Mouse (Mus musculus): ENCODE measurements at regions not wholly inside any gene's neighbourhood (a gene's known extent, or its start where the extent isn't known, plus 50 kb on each side); places are given as distances from the start of the nearest gene placed in this dataset.
A peak's percentile ranks its signal among the peaks of the same experiment; 100 is the strongest.

DNA sequence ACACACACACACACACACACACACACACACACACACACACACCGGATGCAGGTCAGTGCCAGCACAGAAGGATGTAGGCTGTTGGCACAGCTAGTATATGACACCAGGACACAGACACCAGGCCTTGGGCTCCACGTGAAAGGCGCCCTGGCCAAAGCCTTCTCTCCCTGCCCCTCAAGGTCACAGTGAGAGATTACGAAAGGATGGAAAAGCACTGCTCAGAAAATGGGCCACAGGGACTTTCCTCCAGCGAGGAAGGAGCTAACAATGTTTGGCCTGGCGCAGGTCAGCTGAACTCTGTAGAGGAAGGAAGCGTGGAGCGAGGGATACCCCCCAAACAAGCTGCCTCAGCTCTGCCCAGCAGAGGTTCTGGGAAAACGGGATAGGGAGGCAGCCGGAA, 161.0 kb downstream of the Ly86 start:
- TF ChIP-seq CTCF (IDR thresholded peaks at IDR 0.05; ENCODE audit: borderline replicate concordance, insufficient read depth, low read depth, low read length): no peak
- TF ChIP-seq POLR2A (IDR thresholded peaks at IDR 0.05; ENCODE audit: borderline replicate concordance, insufficient read depth, low read length): no peak
- Histone ChIP-seq H3K4me3 (replicated peaks; ENCODE audit: insufficient read depth, low read depth, low read length) (no peak overlapping the region), H3K27ac (ENCODE audit: insufficient read depth, low read length) (no peak overlapping the region), H3K27me3 (ENCODE audit: control insufficient read depth, insufficient read depth, low read length) (no peaks in the 10 kb centered on the region), H3K4me1 (ENCODE audit: control insufficient read depth, insufficient read depth, low read length) (peaks cover 8% of the 10 kb centered on the region)
- DNase-seq: peak in 1 of 2 experiments; percentile 22
- WGBS: 50% methylated on average over 10 of the region's 10 CpGs

DNA sequence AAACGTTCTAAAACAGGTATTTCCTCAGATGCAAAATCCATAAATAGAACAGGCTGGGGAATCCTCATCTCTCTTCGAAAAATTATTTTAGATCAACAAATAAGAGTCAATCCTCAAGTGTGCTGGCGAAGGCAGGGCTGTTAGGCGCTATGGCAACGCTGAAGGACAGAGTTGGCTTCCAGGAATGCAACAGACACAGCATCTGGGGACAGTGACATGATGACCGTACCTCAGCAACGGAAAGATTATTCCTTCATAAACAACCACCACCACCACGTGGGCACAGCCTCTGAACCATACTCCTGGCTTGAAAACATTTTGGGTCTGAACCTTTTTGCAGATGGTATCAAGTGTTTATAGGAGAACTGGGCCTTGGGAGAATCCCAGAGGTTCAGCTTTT, 161.7 kb downstream of the Ly86 start:
- H3K4me3 ChIP-seq (replicated peaks; ENCODE audit: insufficient read depth, low read depth, low read length): no peak overlapping the region
- H3K27ac ChIP-seq (ENCODE audit: insufficient read depth, low read length): no peak overlapping the region
- TF ChIP-seq POLR2A (IDR thresholded peaks at IDR 0.05; ENCODE audit: borderline replicate concordance, insufficient read depth, low read length) (no peak), CTCF (IDR thresholded peaks at IDR 0.05; ENCODE audit: borderline replicate concordance, insufficient read depth, low read depth, low read length) (no peak)
- no peak for DNase-seq
- no peaks in the 10 kb centered on the region for H3K27me3 ChIP-seq (ENCODE audit: control insufficient read depth, insufficient read depth, low read length)
- H3K4me1 ChIP-seq (ENCODE audit: control insufficient read depth, insufficient read depth, low read length): peaks cover 8% of the 10 kb centered on the region
- 65% methylated on average over 8 of the region's 8 CpGs for WGBS

DNA sequence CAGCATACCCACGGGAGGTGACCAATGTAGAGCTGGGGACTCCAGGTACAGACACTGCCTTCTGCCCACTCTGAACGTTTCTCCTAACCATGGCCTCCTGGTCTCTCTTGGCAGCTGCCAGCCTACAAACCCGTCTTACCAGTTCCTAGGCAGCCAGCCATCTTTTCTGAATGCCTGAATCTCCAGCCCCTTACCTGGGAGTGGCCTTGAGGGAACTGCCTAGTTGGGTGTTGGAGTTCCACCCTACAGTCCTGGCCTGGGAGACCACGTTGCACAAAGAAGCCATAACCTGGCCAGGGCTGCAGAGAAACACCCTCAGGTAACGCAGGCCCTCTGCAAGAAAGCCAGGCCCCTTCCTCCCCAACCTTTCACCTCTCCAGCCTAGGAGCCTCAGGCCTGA, 162.1 kb downstream of the Ly86 start:
- Histone ChIP-seq H3K27ac (ENCODE audit: insufficient read depth, low read length) (no peak overlapping the region), H3K4me1 (ENCODE audit: control insufficient read depth, insufficient read depth, low read length) (peaks cover 8% of the 10 kb centered on the region), H3K4me3 (replicated peaks; ENCODE audit: insufficient read depth, low read depth, low read length) (no peak overlapping the region), H3K27me3 (ENCODE audit: control insufficient read depth, insufficient read depth, low read length) (no peaks in the 10 kb centered on the region)
- DNase-seq: no peak
- TF ChIP-seq POLR2A (IDR thresholded peaks at IDR 0.05; ENCODE audit: borderline replicate concordance, insufficient read depth, low read length) (no peak), CTCF (IDR thresholded peaks at IDR 0.05; ENCODE audit: borderline replicate concordance, insufficient read depth, low read depth, low read length) (no peak)
- WGBS: 58% methylated on average over 5 of the region's 5 CpGs

DNA sequence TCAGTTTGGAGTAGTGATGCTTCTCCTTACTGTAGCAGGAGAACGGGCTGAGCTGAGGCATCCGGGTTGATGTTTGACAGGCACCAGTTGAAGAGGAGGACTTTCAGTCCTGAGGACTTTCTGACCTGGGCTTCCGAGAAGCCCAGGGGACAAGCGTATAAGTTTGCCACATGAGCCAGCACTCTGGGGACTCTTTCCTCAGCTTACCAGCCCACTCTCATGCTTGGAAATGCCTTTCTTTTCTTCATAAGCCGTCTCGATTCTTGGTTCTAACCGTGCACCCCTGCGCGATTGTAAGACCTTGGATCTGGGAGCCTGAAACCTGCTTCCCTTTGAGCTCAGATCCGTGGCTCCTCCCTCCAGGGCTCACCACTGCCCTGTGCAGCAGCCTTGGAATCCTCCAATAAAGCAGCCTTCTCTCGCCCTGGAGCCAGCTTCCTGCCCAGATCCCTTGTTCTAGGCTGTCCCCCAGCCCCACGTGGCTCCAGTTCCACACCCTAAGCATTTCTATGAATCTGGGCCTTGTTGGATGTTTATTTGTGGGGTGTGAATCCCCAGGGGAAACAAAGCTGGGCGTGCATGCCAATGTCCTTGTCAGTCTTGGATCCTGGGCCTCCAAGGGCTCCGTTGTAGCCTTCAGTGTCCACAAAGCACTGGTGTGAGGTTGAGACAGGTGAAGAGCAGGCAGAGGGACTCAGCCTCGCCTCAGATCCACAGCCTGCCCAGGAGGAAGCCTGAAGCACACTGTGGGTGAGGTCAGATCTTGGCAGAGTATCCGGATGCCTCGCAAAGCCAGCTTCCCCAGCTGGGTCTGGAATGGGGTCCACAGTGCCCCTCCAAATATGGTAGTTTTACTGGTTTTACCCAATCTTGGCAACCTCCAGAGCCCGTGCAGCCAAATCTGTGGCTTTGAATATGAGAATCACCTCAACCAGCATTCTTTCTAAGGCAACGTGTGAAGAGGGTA, 163.7 kb downstream of the Ly86 start:
- 39% methylated on average over 19 of the region's 19 CpGs for WGBS
- H3K27ac ChIP-seq (ENCODE audit: insufficient read depth, low read length): no peak overlapping the region
- DNase-seq: no peak

DNA sequence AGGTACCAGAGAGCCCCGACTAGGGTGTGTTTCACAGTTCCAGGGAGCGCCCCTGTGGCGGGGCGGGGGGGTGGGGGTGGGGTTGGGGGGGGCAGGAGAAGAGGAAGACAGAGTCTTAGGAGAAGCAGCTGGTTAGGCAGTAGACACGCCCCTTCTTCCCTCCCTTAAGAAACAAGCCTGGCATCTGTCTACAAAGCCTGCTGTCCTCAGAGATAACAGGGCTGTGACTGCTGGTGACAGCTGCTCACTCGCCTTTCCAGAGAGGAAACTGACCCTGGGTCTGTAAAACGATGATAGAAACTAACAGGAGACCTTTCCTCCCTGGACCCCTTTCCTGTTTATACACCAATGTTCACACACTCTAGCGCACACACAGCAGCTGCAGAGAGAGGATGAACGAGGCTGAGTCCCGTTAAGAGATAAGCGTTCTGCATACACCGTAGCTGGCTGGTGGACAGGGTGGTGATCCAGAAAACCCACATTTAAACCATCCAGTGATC, 164.4 kb downstream of the Ly86 start:
- no peak for DNase-seq
- TF ChIP-seq POLR2A (IDR thresholded peaks at IDR 0.05; ENCODE audit: borderline replicate concordance, insufficient read depth, low read length) (no peak), CTCF (IDR thresholded peaks at IDR 0.05; ENCODE audit: borderline replicate concordance, insufficient read depth, low read depth, low read length) (no peak)
- Histone ChIP-seq H3K27me3 (ENCODE audit: control insufficient read depth, insufficient read depth, low read length) (no peaks in the 10 kb centered on the region), H3K4me3 (replicated peaks; ENCODE audit: insufficient read depth, low read depth, low read length) (no peak overlapping the region), H3K4me1 (ENCODE audit: control insufficient read depth, insufficient read depth, low read length) (peaks cover 8% of the 10 kb centered on the region), H3K27ac (ENCODE audit: insufficient read depth, low read length) (no peak overlapping the region)
- WGBS: 19% methylated on average over 12 of the region's 12 CpGs

More for the DNA sequence above, 163.7 kb downstream of the Ly86 start:
- Histone ChIP-seq H3K4me1 (ENCODE audit: control insufficient read depth, insufficient read depth, low read length) (peaks cover 8% of the 10 kb centered on the region), H3K4me3 (replicated peaks; ENCODE audit: insufficient read depth, low read depth, low read length) (no peak overlapping the region), H3K27me3 (ENCODE audit: control insufficient read depth, insufficient read depth, low read length) (no peaks in the 10 kb centered on the region)
- no peak for TF ChIP-seq CTCF (IDR thresholded peaks at IDR 0.05; ENCODE audit: borderline replicate concordance, insufficient read depth, low read depth, low read length)
- no peak for TF ChIP-seq POLR2A (IDR thresholded peaks at IDR 0.05; ENCODE audit: borderline replicate concordance, insufficient read depth, low read length)

DNA sequence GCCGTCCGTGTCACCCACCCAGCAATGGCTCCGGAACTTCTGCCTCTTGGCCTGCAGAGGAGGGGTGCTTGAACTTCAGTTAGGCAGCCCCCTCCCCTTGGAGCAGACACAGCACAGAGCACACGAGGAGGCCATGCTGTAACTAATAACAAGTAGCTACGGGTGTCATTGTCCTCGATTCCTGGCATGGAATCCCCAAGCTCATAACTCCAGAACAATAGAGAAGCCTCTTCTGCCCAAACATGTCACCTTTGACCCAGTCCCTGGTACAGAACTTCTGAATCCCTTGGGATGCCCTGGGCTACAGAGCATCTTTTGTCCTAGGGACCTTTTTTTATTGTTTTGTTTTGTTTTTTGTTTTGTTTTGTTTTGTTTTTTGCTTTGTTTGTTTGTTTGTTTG, 165.5 kb downstream of the Ly86 start:
- WGBS: 72% methylated on average over 6 of the region's 6 CpGs
- Histone ChIP-seq H3K27ac (ENCODE audit: insufficient read depth, low read length) (no peak overlapping the region), H3K27me3 (ENCODE audit: control insufficient read depth, insufficient read depth, low read length) (no peaks in the 10 kb centered on the region), H3K4me3 (replicated peaks; ENCODE audit: insufficient read depth, low read depth, low read length) (no peak overlapping the region), H3K4me1 (ENCODE audit: control insufficient read depth, insufficient read depth, low read length) (peaks cover 4% of the 10 kb centered on the region; the same call in 1 of the 2 replicates)
- no peak for DNase-seq
- TF ChIP-seq CTCF (IDR thresholded peaks at IDR 0.05; ENCODE audit: borderline replicate concordance, insufficient read depth, low read depth, low read length): no peak
- TF ChIP-seq POLR2A (IDR thresholded peaks at IDR 0.05; ENCODE audit: borderline replicate concordance, insufficient read depth, low read length): no peak

DNA sequence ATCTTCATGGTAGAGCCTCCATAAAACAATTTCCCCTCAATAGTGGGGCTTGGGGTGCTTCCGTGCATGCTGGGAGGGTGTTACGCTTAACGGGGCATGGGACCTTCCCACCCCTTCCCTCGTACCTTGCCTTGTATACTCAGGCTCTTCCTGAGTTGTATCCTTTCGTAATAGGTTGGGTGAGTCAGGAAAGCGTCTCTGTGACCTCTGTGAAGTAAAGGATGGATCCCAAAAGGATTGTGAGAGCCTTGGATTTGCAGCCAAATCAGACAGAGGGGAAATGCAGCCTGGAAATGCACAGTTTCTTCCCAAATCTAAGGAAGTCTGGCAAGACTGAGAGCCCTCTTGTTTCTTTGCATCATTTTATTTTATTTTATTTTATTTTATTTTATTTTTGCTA, 166.0 kb downstream of the Ly86 start:
- DNase-seq: no peak
- WGBS: 84% methylated on average over 6 of the region's 6 CpGs
- H3K4me1 ChIP-seq (ENCODE audit: control insufficient read depth, insufficient read depth, low read length): peaks cover 2% of the 10 kb centered on the region; the same call in 1 of the 2 replicates

DNA sequence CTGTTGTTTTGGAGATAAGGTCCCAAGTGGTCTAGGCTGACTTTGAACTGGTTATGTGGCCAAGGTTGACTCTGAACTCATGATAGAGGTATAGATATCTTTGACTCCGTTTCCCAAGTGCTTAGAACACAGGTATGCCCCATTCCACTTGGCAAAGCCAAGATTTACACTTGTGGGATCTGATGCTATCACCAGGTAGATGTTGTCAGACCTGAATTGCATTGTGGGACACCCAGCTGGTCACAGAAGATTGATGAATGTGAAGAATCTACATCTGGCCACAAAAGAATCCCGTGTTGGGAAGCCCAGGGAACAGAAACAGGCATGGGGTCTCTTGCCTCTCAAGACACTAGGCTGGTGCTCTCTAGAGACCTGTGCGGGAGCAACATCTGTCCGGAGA, 166.4 kb downstream of the Ly86 start:
- H3K27me3 ChIP-seq (ENCODE audit: control insufficient read depth, insufficient read depth, low read length): no peaks in the 10 kb centered on the region
- 86% methylated on average over 4 of the region's 4 CpGs for WGBS
- no peak for TF ChIP-seq POLR2A (IDR thresholded peaks at IDR 0.05; ENCODE audit: borderline replicate concordance, insufficient read depth, low read length)
- TF ChIP-seq CTCF (IDR thresholded peaks at IDR 0.05; ENCODE audit: borderline replicate concordance, insufficient read depth, low read depth, low read length): no peak
- H3K4me1 ChIP-seq (ENCODE audit: control insufficient read depth, insufficient read depth, low read length): no peaks in the 10 kb centered on the region; the same call in 1 of the 2 replicates
- H3K4me3 ChIP-seq (replicated peaks; ENCODE audit: insufficient read depth, low read depth, low read length): no peak overlapping the region
- no peak overlapping the region for H3K27ac ChIP-seq (ENCODE audit: insufficient read depth, low read length)
- DNase-seq: no peak

More for the DNA sequence above, 166.0 kb downstream of the Ly86 start:
- H3K27me3 ChIP-seq (ENCODE audit: control insufficient read depth, insufficient read depth, low read length): no peaks in the 10 kb centered on the region
- H3K4me3 ChIP-seq (replicated peaks; ENCODE audit: insufficient read depth, low read depth, low read length): no peak overlapping the region
- TF ChIP-seq POLR2A (IDR thresholded peaks at IDR 0.05; ENCODE audit: borderline replicate concordance, insufficient read depth, low read length): no peak
- no peak for TF ChIP-seq CTCF (IDR thresholded peaks at IDR 0.05; ENCODE audit: borderline replicate concordance, insufficient read depth, low read depth, low read length)
- no peak overlapping the region for H3K27ac ChIP-seq (ENCODE audit: insufficient read depth, low read length)

Data from cerebellum, adult 2 months (tissue).